Mouse (Mus musculus): ENCODE results near the gene Gm26566.
A peak's percentile ranks its signal among the peaks of the same experiment; 100 is the strongest.
"Not testable (repeated sequence)": the region's sequence is repeated elsewhere in the genome, so short reads cannot be mapped to it uniquely, and the experiment has no call there.

Gene Gm26566

GRCm38 (mm10) chr4:88741426-88741825, 19.8 kb downstream of the Gm26566 start:
- no peak for DNase-seq

- no peak for DNase-seq
Observed at GRCm38 (mm10) chr4:88742771-88743371, 21.3 kb downstream of the Gm26566 start.

DNA sequence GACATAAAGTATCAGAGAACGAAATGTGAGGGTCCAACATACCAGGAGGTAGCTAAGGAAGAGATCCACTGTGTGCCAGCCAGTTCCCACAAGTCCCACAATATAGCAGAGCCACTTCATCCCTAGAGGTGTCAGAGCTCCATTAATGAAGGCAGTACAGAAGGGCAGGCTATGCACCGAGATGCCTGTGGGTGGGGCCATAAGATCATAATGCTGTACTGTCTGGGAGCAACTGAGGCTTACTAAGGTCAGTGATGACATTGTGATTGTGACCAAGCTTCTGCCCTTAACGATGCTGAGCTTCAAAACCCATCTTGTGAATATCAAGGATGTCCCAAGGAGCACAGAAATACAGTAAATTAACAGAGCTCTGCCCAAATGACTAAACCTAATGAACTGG, 22.6 kb downstream of the Gm26566 start:
- DNase-seq, result no peak

DNA sequence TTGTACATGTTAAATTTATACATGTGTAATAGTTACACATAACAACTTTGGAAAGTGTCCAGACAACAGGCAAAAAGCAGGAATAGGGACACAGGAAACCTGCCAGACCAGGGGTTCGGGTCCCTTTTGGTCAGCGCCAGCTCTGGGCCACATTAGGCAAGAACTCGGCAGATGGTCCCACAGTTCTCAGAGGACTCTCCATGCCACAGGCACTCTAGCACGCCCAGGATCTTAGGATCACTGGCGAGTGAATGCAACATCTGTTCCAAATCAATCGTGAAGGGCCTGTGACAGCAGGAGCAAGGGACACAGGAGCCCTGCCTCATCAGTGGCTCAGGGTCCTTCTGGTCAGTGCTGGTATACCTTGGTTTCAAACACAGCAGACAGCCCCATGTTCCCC, 28.3 kb downstream of the Gm26566 start:
- no peak for DNase-seq

DNA sequence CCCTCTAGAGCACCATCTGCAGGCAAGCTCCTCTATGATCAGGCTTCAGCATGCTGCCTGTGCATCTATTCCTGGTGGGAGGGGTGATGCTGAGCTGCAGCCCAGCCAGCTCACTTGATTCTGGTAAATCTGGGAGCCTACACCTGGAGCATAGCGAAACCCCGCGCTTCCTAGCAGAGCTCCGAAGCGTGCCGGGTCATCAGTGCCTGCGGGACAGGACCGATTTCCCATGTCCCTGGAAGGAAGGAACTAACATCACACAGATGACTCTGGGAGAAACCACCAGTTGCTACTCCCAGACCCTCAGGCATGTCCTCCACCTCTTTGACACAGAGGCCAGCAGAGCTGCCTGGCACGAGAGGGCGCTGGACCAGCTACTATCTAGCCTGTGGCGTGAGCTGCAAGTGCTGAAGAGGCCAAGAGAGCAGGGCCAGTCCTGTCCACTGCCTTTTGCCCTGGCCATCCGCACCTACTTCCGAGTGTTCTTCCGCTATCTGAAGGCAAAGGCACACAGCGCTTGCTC, 33.3 kb downstream of the Gm26566 start, which contains the start of gene Gm13271:
Gene Gm13271, plus strand, starts transcription at position 51 of the 523 bp plus-strand sequence.
- DNase-seq, result peak; percentile 47

GRCm38 (mm10) chr4:88756581-88757513, 35.2 kb downstream of the Gm26566 start:
- DNase-seq, result not testable (repeated sequence)

DNA sequence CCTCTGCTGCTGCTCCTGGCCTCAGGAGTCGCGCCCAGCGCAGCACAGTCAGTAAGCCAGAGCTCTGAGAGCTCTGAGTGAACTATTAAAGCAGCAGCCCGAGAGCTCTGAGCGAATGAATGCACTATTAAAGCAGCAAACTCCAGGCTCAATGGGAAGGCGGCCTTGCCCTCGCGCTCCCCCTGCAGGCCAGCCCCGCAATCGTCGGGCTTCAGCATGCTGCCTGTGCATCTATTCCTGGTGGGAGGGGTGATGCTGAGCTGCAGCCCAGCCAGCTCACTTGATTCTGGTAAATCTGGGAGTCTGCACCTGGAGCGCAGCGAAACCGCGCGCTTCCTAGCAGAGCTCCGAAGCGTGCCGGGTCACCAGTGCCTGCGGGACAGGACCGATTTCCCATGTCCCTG, 36.0 kb downstream of the Gm26566 start:
- DNase-seq, result peak; percentile 83

DNA sequence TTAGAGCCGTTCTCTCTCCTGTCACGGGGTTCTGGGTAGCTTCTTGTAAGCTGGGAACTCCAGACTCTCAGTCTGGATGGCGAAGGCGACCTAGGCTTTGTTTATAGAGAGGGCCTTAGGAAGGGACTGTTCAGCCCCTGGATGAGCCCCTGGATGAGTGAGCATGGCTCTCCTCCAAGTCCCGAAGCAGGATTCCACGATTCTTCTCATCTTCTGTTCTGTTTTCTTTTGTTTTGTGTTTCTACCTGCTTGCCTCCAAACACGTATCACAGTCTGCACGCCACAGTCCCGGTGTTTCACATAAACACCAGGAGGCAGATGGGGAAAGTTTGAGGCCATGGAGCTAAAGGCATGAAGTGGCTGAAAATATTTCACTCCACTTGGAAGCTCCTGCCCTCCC, 37.1 kb downstream of the Gm26566 start:
- DNase-seq, result not testable (repeated sequence)

DNA sequence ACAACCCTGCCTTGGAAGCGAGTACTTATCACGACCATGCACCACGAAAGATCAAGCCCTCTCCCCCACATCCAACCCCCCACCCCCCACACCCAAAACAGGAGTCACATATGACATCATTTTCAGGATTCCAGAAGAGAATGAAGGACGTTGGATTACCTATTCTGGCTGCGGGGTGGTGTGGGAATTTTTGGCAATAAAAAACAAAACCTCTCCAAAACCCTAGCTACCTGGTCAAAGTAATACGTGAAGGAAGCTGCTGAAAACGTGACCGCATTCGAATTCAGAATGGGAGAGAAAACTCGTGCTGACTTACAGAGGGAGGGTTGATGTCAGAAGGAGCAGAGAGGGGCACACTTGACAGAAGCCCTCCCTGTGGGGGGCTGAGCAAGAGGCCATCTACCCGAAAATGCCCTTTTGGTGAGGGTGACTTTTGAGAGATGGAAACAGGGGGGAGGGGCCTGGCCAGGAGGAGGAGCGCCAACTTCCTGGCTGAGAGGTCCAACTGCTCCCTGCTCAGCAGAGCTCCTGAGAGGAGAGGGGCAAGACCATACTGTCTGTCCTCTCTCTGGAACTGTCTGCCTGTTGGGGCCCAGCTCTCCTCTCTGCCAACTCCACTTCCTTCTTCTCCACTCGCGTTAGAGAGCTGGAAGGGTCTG, 38.1 kb downstream of the Gm26566 start, which contains the start of gene Gm13283:
Gene Gm13283, plus strand, starts transcription at position 510 of the 659 bp plus-strand sequence.
- peak; percentile 28 for DNase-seq

- DNase-seq, result peak; percentile 80
Observed at GRCm38 (mm10) chr4:88760431-88760830, 38.8 kb downstream of the Gm26566 start.

DNA sequence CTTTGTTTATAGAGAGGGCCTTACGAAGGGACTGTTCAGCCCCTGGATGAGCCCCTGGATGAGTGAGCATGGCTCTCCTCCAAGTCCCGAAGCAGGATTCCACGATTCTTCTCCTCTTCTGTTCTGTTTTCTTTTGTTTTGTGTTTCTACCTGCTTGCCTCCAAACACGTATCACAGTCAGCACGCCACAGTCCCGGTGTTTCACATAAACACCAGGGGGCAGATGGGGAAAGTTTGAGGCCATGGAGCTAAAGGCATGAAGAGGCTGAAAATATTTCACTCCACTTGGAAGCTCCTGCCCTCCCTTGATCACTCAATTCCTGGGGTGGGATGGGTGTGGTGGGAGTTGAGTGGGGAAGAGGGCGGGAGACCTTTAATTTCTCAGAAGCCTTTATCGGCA, 40.2 kb downstream of the Gm26566 start:
- peak; percentile 47 for DNase-seq

GRCm38 (mm10) chr4:88762341-88762740, 40.7 kb downstream of the Gm26566 start:
- DNase-seq, result not testable (repeated sequence)

GRCm38 (mm10) chr4:88763384-88764018, 41.9 kb downstream of the Gm26566 start:
- peak; percentile 55 for DNase-seq
